Mouse (Mus musculus): ENCODE data around the gene Cars. TPM values are rescaled to one million over a fixed set of nuclear protein-coding genes. Genes with fewer than 3 reads are reported as not detected.
"Not testable (repeated sequence)": the region's sequence is repeated elsewhere in the genome, so short reads cannot be mapped to it uniquely, and the experiment has no call there.

The Cars gene
- total RNA-seq (2021), result 10 to 100 TPM; 70.0 to 71.0 TPM

DNA sequence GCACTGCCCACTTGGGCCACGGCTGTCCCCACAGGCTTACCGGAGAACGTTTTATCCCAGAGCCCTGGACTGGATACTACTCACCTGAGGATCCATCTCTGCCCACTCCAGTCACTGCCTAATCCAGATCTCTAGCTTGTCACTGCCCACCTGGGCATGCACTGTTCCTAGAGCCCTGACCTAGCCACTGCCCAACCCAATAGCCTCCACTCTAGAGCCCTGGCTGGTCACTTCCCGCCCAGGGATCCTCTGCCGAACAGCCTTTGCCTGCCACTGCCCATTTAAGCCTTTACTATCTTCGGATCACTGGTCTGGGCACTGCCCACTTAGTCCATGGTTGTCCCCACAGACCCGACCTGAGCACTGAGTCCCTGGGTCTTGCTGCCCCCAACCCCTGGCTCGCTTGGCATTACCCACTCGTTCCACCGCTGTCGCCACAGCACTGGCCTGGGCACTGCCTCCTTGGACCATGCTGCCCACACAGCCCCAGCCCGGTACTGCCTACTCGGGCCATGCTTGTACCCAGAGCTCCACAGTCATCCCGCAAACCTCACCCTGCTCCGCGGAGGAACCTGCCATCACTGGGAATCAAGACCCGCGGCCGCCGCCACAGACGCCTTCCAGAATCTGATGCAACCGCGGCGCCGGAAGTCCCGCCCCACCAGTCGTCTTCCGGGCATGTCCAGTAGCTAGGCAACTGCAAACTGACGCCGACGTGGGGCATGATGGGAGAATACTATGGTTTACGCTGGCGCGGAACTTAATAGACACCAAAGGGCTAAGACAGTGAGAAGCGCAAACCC is at the start of gene Cars:
Gene Cars, minus strand, starts transcription at position 663 of the 803 bp plus-strand sequence.
- DNase-seq (ENCODE audit: extremely low spot score in 1 of 2, low spot score in 2 of 2), result peak; percentile 91 to 95
- intact Hi-C loops (cut with DNase I), result loop anchor here (5.0 kb wide), 1 partner anchor 148 kb away; no protein-coding TSS in a partner anchor

- intact Hi-C loops (cut with DNase I), result no loop called here
Observed at GRCm38 (mm10) chr7:143649034-143649768, 49.3 kb upstream of the Cars start, which contains the start of gene Tnfrsf22. TSS of gene Tnfrsf22 (minus strand) at chr7:143649661.

DNA sequence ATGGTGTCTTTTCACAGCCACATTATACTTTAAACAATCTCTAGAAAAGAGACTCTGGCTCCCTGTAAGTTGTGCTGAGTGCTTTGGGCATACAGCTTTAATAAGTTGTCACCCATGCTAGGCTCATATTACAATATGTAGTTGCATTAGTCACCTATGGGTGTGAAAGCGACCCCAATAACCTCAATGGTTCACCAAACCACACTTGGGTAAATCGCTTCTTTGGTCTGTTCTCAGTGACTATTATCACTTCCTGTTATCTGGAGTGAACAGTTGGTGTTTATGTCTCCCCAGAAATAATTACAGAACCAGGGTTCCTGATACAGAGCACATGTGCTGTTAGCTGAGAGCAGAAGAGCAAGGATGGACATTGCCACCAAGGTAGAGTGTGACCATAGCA is 44.1 kb upstream of the Cars start:
- DNase-seq (ENCODE audit: extremely low spot score in 1 of 2, low spot score in 2 of 2); intact Hi-C loops (cut with DNase I): not testable (repeated sequence)

More at GRCm38 (mm10) chr7:143649034-143649768, 49.3 kb upstream of the Cars start, which contains the start of gene Tnfrsf22:
- DNase-seq (ENCODE audit: extremely low spot score in 1 of 2, low spot score in 2 of 2), result peak; percentile 74 to 93

DNA sequence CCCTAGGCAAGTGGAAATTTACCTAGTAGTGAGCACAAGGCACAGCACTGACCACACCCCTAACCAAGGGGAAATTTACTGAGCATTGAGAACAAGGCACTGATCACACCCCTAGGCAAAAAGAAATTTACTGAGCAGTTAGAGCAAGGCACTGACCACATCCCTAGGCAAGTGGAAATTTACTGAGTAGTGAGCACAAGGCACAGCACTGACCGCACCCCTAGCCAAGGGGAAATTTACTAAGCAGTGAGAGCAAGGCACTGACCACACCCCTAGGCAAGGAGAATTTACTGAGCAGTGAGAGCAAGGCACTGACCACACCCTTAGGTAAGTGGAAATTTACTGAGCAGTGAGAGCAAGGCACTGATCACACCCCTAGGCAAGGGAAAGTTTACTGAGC is 36.8 kb upstream of the Cars start:
- no peak for DNase-seq (ENCODE audit: extremely low spot score in 1 of 2, low spot score in 2 of 2)
- intact Hi-C loops (cut with DNase I), result loop anchor here (5.0 kb wide), 1 partner anchor 46 kb away; no protein-coding TSS in a partner anchor

DNA sequence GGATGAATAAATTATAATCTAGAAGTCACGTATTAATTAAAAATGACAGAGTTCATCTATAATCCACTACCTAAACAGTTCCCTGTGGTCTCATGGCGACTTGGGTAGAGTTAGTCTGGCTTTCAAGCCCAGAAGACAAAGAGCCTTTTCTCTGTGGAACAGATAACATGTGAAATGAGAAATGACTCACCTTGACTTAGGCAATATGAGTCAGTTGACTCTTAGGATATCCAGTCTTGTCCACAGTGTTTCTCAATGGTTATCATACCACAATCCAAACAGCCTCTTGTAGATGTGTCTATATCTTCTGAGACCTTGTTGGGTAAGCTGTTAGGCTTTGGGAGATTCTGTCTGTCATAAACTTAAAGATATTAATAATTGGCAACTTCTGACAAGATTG is 31.6 kb upstream of the Cars start:
- intact Hi-C loops (cut with DNase I), result no loop called here
- no peak for DNase-seq (ENCODE audit: extremely low spot score in 1 of 2, low spot score in 2 of 2)

DNA sequence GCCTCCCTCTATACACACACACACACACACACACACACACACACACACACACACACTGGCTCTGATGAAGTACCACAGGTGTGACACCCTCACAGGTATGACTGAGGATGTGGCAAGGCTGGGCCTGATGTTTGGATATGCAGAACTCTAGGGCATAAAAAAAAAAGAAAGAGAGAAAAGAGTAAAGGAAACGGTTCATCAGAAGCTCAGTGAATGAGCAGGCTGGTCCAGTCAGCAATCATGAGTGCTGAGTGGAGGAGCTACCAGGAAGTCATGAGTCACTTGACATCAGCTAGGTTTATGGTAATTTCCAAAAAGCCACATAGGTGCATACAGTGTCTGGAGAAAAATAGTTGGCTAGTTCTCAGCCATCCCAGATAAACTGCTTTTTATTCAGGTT is 29.6 kb upstream of the Cars start:
- intact Hi-C loops (cut with DNase I), result loop anchor here (5.0 kb wide), 1 partner anchor 33 kb away; no protein-coding TSS in a partner anchor
- DNase-seq (ENCODE audit: extremely low spot score in 1 of 2, low spot score in 2 of 2), result no peak

- DNase-seq (ENCODE audit: extremely low spot score in 1 of 2, low spot score in 2 of 2), result no peak
- intact Hi-C loops (cut with DNase I), result loop anchor here (5.0 kb wide), 1 partner anchor 34 kb away; no protein-coding TSS in a partner anchor
Observed at GRCm38 (mm10) chr7:143628540-143628939, 28.6 kb upstream of the Cars start, which contains the start of gene Tnfrsf26. TSS of gene Tnfrsf26 (minus strand) at chr7:143628722.

GRCm38 (mm10) chr7:143627555-143628286 is 27.8 kb upstream of the Cars start:
- intact Hi-C loops (cut with DNase I), result loop anchor here (5.0 kb wide), 1 partner anchor 35 kb away; no protein-coding TSS in a partner anchor
- DNase-seq (ENCODE audit: extremely low spot score in 1 of 2, low spot score in 2 of 2), result no peak

GRCm38 (mm10) chr7:143626178-143626577 is 26.3 kb upstream of the Cars start:
- no peak for DNase-seq (ENCODE audit: extremely low spot score in 1 of 2, low spot score in 2 of 2)
- intact Hi-C loops (cut with DNase I), result loop anchor here (5.0 kb wide), 1 partner anchor 36 kb away; no protein-coding TSS in a partner anchor

DNA sequence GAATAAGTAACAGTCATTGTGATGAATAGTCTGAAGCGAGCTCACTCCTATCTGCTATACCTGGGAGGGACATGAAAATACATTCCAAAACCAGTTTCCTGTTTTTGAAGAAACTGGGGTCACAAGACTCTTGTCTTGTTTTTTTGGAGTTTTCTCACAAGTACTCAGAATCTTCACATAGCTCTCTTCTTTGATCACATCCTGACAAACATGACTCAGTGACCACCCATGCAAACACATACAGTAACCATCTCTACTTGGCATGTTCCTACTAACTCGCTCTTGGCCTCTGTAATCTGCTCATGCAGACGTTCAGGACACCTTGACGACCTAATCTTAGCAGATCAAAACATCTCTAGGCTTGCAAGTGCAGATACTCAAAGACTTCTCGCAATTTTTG is 25.3 kb upstream of the Cars start:
- no peak for DNase-seq (ENCODE audit: extremely low spot score in 1 of 2, low spot score in 2 of 2)
- intact Hi-C loops (cut with DNase I), result loop anchor here (5.0 kb wide), 1 partner anchor 37 kb away; no protein-coding TSS in a partner anchor

GRCm38 (mm10) chr7:143624561-143624960 is 24.7 kb upstream of the Cars start:
- intact Hi-C loops (cut with DNase I), result no loop called here
- DNase-seq (ENCODE audit: extremely low spot score in 1 of 2, low spot score in 2 of 2), result no peak

GRCm38 (mm10) chr7:143620951-143621350 is 21.1 kb upstream of the Cars start:
- intact Hi-C loops (cut with DNase I), result no loop called here
- DNase-seq (ENCODE audit: extremely low spot score in 1 of 2, low spot score in 2 of 2), result no peak

DNA sequence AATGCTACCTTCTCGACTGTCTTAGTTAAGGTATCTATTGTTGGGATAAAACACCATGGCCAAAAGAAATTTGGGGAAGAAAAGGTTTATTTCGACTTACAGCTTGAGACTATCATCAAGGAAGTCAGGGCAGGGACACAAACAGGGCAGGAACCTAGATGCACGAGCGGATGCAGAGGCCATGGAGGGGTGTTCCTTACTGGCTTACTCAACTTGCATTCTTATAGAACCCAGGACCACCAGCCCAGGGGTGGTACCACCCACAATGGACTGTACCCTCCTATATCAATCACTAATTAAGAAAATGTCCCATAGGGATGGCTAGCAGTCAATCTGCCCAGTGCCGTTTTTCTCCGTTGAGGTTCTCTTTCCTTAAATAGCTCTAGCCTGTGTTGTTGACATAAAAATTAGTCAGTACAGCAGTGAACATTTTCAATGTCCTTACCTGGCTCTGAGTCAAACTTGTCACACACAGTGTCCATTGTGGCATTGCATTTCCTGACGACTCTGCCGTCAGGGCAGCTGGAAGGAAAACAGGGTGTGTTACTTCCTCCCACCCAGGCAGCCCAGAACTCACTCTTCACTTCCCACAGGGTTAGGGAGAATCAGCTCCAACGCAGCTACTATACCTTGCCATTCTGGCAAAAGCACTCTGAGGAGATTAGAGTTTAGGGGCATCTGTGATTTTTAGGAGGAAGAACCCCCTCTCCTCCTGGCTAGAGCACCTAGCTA is 14.7 kb upstream of the Cars start:
- no peak for DNase-seq (ENCODE audit: extremely low spot score in 1 of 2, low spot score in 2 of 2)
- intact Hi-C loops (cut with DNase I), result no loop called here

DNA sequence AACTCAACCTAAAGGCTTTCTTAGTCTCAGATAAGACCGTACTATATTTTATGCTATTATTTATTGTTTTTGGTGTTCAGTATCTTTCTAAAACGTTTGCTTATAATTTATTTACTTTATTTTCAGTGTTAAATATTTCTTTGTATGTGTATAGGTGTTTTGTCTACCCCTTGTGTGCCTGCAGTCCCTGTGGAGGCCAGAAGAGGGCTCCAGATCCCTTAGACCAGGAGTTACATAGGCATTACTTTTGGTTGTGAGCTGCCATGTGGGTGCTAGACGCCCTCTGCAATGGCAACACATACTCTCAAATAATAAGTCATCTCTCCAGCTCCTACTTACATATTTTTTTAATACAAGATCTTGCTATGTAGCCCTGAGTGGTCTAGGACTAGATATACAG is 12.3 kb upstream of the Cars start:
- no peak for DNase-seq (ENCODE audit: extremely low spot score in 1 of 2, low spot score in 2 of 2)
- intact Hi-C loops (cut with DNase I), result no loop called here

- DNase-seq (ENCODE audit: extremely low spot score in 1 of 2, low spot score in 2 of 2), result no peak
- intact Hi-C loops (cut with DNase I), result no loop called here
Observed at GRCm38 (mm10) chr7:143605321-143605720, 5.4 kb upstream of the Cars start.

DNA sequence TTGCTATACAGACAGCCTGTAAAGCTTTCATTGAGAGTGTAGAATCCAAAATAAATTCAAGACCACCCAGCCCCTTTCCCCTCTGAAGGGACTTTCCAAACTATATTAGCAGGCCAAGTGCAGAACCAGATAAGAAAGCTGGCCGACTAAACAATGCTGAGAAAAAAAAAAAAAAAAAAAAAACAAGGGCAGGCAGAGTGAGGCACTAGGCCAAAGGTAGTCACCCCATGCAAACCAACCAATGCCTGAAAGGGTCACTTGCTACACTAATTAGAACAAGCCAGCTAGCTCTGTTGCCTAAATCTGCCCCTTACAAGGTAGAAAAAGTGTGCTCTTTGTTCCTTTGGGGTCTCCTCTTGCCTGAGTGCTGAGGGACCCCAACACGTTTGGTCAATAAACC is 5.0 kb upstream of the Cars start:
- intact Hi-C loops (cut with DNase I), result loop anchor here (5.0 kb wide), 1 partner anchor 142 kb away; no protein-coding TSS in a partner anchor
- DNase-seq (ENCODE audit: extremely low spot score in 1 of 2, low spot score in 2 of 2), result no peak

DNA sequence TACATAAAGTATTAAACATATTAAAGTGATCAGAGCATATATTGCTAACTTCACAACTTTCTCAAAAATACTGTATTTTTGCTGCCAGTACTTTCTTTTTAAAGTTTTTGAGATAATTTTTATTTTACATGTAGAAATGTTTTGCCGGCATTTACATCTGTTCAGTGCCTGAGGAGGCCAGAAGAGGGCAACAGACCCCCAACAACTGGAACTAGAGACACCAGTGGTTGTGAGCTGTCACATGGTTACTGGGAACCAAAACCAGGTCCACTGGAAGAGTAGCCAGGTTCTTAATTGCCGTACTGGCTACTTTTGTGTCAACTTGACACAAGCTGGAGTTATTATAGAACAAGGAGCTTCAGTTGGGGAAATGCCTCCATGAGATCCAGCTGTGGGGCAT is 1.8 kb upstream of the Cars start:
- no peak for DNase-seq (ENCODE audit: extremely low spot score in 1 of 2, low spot score in 2 of 2)
- intact Hi-C loops (cut with DNase I), result loop anchor here (5.0 kb wide), 1 partner anchor 146 kb away; no protein-coding TSS in a partner anchor

DNA sequence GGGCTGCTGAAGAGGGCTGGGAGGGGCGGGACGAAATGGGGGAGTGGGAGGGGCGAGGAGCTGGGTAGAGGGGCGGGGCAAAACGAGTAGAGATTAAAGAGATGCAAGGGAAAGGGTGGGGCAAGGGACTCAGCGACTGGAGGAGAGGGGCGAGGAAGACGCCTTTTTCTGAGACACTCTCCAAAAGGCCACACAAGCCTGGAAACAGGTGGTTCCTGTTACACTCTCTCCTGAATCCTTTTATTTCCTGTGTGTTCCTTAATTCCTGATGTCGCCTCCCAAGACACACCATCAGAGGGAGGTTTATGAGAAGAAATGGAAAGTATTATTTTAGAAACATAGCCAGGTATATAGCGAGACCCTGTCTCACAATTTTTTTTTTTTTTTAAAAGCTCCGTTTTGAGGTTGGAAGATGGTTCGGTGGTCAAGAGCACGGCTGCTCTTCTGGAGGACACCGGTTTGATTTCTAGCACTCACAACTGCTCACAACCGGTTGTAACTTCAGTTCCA is 396 bp upstream of the Cars start:
- intact Hi-C loops (cut with DNase I), result loop anchor here (5.0 kb wide), 1 partner anchor 147 kb away; no protein-coding TSS in a partner anchor
- no peak for DNase-seq (ENCODE audit: extremely low spot score in 1 of 2, low spot score in 2 of 2)

Measured in left cerebral cortex, postnatal 10 days (tissue).